Mouse (Mus musculus) brain, adult 2 months (tissue): ENCODE data around the gene Nav2.
A peak's percentile ranks its signal among the peaks of the same experiment; 100 is the strongest.

Experiments
- DNase-seq: peaks from one replicate; pipeline ENCODE4 v3.0.0; 2011; ENCODE audit warnings: low read depth, low spot score

Nav2 gene

DNA sequence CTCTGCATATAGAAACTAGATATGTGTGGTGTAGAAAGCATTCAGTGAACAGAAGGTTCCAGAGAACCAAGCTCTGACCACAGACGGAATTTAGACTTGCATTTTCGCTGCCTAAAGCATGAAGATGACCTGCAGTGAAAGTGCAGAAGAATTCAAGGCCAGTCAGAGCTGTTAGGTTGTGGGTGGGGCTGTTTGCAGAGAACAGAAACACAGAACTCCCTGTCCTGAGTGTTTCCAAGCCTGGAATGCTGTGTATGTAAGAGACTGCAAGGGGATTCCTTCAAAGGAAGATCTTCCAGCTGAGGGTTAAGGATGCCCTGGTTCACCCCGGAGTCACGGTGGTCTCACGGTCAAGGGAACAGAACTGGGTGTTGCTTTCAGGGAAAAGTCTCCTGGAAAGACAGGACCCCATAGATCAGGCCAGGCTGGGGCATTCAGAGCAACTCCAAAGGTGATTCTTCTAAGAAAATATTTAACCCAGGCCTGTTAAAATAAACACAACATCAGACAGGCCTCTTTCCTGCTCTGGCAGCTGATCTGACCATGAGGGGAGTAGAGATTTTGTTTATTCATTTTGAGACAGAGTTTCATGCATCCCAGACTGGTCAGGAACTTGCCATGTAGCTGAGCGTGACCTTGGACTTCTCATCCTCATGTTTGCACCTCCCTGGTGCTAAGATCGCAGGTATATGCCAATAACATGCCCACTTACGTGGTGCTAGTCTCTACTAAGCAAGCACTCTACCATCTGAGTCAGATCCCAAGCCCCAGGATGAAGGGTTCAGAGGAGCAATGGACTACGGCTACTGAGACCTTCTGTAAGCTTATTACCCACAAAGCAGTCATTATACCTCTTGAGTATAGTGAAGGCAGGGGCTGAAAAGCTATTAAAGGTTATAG is 568.8 kb downstream of the Nav2 start:
- no peak for DNase-seq

DNA sequence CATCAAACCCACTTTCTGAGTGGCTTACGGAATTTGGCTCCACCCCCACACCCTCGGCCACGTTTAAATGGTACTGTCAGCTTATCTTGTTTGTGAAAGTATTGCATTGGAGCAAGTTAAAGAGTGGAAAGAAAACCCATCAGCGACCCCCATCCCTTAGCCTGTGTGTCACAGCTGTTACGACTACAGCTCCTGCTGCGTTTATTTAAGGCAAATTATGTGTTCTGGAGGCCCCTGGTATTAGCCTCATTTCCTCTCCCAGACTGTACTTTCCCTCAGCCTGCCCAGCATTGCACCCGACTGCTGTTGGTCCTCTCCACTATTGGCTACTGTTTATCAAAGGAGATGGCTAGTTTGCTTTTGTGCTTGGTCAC is 569.4 kb downstream of the Nav2 start:
- DNase-seq: no peak

DNA sequence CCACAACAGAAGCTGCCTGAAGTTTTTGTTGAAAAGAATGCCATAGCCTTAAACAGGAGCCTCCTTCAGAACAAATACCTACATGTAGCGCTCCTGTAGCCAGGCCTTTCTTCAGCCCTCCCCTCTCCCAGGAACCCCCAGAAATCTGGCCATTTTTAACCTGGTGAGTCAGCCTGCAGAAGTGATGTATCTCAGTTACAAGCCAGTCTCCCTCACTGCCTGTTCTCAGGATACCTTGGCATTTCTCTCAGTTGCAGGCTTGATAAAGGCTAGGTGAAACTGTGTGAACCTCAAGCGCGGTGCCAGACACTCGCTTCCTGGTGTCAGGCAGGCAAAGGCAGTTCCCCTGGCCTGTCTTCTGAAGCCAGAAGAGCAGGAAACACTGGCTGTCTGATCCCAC is 570.4 kb downstream of the Nav2 start:
- peak; percentile 58 for DNase-seq

DNA sequence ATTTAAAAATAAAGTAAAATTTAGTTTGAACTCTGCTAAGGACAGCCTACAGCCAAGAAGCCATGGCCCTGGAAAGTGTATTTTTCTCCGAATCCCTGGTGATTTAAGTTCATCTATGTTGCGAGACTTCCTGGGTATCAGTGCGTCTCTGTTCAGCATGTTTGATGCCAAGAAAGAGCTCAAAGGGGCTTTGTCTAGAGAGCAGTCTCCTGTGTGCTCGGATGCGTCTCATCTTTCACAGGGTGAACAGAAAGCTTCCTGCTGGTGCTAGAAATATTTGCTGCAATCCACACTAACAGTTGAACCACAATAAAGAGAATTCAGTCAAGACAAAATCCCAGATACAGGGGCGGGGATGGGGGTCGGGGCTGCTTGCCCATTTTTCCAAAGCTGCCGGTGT is 572.4 kb downstream of the Nav2 start:
- peak; percentile 62 for DNase-seq

DNA sequence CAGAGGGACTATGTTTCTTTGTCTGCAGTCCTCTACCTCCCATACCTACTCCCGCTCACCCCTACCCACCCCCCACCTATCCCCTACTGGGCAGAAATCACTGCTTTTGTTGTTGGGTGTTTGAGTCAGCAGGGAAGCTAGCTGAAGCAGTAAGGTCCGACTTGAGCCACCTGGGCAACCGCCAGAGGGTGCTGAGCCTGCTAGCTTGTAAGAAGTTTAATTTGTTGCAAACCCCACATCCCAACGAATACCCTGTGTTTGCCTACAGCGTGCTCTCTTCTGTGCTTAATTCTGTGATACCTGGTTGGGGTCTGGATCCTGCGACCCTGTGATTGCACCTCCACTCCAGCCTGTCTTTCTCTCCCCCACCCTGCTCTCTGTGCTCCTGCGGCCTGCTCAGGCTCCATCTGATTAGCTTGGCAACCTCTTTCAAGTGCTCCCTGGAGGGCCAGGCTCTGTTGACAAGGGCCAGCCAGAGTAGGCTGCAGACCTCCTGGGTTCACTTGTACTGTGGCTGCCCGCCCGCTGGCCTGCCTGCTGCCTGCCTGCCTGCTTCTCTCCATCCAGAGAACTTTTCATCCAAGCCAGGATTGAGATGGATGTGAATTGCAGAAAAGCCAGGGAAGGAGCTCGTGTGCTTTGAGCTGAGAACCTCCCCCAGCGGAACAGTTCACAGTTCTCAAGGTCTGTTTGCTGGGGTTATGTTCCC is 575.7 kb downstream of the Nav2 start:
- DNase-seq: peak; percentile 70

DNA sequence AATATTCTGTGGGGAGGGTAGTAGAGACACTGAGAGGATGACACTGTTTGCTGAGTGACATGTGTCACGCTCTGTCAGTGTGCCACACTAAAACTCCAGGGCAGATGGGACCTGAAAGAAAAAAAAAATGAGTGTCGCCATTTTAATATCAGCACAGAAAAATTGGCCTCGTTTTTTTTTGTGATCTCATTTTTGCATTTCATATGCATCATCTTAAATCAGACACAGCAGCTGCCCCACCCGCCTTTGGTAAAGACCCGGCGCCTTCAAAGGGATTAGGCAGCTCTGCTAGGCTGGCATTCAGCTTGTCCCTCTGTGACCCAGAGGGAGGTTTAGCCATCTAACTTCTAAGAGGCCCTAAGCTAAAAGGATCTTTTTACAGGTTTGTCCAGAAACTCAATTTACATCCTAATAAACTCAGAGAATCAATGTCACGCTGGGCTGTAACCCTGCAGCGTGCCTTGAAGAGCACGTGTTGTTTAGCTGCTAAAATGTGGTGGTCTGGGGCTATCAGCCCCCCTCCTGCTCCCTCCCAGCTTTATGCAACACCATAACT is 576.9 kb downstream of the Nav2 start:
- peak; percentile 45 for DNase-seq

DNA sequence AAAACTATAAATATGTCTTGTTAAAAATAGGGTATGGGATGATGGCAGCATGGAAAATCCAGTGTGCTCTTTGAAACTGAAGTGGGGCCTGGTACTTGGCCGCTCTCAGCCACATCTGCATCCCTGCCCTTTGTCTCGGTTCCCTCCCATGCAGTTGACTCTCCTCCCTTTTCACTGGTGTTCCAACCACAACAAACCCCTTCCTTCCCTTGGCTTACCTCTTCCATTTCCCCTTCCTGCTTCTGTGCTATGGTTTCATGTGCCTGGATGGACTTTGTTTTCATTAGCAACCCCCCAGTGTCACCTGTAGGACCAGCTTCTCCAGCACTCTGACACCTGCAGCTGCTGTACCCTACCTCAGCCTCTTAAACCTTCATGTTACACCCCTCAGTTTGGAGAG is 578.8 kb downstream of the Nav2 start:
- no peak for DNase-seq

DNA sequence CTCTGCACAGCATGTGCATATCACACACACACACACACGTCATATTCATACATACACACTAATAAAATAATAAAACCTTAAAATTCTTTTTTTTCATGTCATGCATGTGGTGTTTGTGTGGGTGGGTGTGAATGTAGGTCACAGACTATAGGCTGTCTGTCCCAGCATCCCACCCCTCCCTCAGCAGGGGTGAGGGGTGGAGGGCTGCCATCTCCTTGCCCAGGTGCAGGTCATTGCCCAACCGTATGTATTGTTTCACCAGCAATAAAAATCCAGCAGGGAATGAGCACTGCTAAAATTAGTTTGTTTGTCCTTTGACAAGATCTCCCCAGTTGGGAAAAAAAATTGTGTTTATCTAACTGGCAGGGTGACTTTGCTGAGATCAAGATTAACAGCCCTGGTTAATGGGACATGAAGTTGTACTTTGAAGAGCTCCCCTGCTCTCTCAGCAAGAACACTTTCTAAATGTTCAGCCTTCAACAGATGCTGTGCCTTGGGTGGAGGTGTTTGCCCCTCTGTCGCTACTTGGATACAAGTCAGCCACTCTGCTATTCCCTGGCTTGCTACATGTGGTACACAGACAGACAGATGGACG is 580.1 kb downstream of the Nav2 start:
- DNase-seq: no peak

DNA sequence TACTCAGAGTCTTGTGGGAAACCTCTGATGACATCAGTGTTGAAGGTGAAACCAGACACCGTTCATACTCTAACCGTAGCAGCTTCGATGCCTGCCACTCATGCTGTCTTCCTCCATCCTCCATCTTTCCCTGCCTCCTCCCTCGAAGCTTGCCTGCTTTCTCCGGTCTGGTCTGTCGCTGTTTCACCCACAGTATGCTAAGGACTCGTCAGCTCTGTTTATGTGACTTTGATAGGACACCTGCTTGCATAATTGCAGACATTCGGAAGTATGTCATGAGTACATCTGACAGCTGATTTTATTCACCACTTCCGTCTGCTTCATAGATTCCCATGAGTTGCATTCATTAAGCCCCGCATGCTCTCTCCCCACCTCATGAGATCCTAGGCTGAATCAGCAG is 582.3 kb downstream of the Nav2 start:
- DNase-seq: peak; percentile 74

DNA sequence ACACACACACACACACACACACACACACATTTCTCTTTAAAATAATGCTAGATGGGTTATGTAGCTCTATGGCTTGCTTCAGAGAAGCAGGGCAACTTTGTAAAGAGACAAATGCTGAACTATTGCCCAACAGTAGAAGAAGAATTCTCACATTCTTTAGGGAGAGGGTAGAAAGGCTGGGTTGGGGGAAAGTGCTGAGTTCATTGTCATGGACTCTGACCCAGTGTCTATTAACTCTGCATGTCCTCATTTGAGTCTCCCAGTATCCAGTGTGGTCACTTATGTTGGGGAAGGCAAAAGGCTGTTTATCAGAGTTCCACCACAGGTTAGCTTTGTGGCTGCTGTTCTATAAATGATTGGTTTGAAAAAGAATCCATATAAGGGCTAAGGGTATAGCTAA is 584.1 kb downstream of the Nav2 start:
- no peak for DNase-seq

DNA sequence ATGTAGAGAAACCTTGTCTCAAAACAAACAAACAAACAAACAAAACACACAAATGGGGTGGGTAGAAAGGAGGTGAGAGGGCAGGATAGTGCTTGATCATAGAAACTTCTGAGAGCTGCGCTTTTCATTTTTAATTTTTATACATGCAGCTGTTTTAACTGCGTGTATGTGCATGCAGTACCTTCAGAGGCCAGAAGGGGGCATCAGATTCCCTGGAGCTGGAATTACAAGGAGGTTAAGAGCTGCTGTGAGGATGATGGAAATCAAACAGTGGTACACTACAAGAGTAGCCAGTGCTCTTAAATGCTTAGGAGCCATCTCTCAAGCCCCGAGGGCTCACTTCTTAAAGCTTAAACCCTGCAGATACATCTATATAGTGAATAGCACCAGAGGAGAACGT is 584.7 kb downstream of the Nav2 start:
- DNase-seq: no peak

DNA sequence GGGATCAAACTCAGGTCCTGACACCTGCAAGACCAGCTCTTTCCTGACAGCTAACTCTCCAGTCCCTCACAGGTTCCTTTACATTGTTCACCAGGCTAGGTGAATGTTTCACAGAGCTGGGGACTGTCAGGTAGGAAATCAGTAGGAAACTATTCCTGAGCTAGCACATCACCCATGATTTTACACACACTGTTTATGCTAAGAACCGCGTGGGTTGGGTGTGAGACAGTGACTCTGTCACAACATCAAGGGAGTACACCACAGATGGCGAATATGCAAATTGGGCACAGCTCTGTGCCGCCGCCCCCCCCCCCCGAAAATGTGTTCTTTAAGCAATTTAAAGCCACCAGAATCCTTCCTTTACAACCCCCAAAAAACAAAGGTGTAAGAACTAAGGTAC is 586.1 kb downstream of the Nav2 start:
- DNase-seq: peak; percentile 91

DNA sequence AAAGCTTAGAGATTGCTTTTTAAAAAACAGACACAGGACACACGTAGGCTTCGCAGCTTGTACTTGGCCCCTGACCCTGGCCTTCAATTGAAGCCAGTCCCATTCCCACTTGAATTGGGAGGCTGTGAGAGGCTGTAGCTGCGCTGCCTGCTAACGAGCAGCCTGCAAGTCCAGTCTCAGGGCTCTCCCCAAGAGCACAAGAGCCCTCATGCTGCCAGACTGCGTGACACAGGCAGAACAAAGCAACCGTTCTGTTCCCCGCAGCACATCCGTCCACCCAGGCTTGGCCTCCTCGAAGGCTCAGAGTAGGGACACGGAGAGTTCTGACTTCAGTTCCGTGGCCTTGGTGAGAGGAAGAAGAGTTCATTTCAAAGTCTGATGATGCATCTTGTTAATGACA is 587.6 kb downstream of the Nav2 start:
- peak; percentile 77 for DNase-seq

DNA sequence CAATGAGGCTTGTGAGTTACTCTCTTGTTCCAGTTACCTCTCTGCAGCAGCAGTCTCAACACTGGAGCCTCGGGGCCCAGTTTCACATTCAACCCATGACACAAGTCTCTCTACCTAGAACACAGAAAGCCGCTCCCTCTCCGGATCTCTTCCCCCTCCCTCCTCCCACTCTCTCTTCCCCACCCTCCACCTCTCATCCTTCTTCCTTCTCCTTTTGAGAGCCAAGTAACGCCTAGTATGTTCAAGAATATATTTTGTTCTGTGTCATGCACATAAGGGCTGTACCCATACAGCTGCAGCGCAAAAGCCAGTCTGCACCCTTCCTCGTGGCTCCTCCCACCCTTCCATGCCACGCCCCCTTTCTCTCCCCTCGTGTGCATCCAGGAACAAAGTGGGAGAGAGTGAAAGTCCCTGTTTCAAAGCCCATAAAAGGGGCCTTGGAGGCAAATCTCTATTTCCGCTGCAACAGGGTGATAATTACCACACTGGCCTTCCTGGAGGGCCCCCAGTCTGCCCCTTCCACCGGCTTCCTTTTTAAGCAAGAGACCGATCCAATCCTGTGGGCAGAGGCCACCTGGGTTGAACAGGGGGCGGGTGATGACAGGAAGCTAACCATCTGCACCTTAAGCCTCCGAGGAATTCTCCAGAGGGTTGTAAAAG is 588.4 kb downstream of the Nav2 start:
- peak; percentile 83 for DNase-seq

DNA sequence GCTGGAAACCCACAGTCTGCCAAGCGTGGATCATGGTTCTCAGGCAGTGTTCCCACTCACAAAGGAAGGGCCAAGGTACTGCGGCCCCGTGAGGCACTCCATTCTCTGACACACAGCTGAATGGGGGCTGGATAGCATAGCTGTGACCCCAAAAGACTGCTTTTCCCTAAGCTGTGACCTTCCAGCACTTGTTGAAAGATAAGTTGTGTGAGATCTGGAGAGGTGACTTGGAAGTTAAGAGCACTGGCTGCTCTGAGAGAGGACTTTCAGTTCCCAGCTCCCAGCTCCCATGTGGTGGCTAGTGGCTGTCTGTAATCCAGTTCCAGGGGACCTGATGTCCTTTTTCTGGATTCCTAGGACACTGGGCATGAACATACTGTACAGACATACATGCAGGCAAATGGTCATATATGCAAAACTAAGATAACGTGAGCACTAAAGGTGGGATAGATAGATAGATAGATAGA is 588.9 kb downstream of the Nav2 start:
- DNase-seq: no peak

DNA sequence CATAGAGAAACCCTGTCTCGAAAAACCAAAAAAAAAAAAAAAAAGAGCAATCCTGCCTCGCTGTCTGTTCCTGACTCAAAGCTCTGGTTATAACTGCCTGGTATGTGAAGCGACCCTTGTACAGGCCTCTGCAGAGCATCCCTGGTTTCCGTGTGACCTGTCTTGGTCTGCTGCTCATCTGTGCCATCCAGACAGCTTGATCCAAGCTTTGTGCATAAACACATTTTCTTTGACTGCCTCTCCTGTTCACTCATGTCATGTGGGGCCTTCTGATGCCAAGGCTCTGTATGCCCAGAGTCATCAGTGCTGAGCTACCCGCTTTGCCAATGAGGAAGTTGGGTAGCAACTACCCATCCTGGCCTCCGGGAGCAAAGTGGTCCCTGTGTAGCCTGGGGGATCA is 591.1 kb downstream of the Nav2 start:
- DNase-seq: no peak

DNA sequence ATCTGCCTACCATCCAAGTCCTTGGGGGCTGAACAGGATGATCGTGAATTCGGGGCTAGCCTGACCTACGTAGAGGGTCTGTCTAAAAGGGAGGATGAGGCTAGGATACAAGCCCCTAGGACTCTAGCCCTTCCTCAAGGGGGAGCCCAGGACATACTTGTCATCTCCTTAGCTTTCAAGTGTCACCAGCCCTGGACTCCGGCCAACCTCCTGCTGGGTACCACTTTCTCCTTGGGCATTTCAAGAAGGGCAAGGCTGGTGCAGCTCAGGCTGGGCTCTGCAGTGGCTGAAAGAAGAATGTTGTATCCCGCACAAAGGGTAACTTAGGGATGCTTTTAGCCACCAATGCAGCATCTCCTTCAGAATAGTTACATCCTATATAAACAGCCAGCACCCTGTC is 592.4 kb downstream of the Nav2 start:
- no peak for DNase-seq

DNA sequence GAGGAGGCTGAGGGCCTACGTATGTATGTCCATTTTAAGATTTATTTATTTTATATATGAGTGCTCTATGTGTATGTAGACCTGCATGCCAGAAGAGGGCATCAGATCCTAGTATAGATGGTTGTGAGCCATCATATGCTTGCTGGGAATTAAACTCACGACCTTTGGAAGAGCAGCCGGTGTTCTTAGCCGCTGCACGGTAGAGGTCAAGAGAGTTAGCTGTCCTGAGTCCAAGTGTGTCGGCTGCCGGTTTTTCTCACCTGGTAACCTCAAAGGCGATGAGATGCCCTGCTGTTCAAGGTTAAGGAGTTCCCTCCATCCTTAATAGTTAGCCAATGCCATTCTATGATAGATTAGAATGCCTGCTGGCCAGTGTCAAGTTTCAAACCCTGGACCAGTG is 594.9 kb downstream of the Nav2 start:
- no peak for DNase-seq

DNA sequence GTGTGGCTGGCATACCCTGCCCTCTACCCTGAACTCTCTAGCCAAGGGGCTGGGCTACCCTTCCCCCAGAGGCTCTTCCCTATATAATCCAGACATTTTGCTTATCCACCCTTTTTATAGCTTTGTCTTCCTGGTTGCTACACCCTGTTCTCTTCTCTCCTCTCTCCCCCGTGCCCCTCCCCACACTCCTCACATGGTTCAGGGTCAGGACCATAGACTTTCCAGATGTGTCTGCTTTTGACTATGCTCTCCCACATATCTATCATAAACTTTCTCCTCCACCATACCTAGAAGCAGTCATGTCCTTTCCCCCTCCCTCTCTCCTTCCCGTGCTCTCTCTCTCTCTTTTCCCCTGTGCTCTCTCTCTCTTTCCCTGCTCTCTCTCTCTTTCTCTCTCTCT is 595.4 kb downstream of the Nav2 start:
- DNase-seq: no peak

DNA sequence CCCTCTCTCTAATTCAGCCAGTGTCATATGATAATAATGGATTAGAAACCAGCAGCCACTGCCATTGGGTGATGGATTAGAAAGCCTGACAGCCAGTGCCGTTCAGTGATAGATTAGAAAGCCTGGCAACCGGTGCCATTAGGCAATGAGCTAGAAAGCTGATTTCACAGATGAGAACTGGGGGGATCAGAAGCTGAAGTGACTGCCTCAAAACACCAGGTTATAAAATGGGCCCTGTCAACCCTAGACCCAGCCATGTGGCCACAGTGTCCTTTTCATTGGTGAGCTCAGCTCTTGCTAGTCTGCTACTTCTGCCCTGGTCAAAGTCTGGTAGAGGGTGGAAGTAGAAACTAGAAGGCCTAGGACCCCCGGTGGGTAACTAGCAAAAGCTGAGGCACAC is 595.8 kb downstream of the Nav2 start:
- DNase-seq: no peak

DNA sequence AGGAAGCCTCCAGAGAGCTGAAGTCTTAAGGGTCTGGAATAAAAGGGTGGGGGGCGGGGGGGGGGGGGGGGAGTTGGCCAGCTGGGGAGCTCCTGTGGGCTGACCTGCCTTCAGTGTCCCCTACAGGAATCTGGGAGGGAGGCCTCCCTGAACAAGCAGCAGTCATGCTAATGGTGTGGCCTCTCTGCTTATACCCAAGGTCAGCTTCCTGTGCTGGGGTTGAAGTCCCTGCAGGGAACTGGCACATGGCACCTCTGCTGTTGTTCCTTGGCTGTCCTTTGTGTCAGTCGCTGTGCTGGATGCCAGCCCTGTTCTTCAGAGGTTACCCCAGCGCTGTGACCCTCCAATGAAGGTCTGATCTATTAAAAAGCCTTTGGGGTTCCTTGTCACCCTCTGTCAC is 596.5 kb downstream of the Nav2 start:
- DNase-seq: no peak
